Mouse (Mus musculus): ENCODE data around the gene Wfikkn1. TPM values are rescaled to one million over a fixed set of nuclear protein-coding genes. Genes with fewer than 3 reads are reported as not detected.
"Not testable (repeated sequence)": the region's sequence is repeated elsewhere in the genome, so short reads cannot be mapped to it uniquely, and the experiment has no call there.

Wfikkn1 gene
- polyA plus RNA-seq, 1 experiment from 2014 or later, result 0.34 TPM

DNA sequence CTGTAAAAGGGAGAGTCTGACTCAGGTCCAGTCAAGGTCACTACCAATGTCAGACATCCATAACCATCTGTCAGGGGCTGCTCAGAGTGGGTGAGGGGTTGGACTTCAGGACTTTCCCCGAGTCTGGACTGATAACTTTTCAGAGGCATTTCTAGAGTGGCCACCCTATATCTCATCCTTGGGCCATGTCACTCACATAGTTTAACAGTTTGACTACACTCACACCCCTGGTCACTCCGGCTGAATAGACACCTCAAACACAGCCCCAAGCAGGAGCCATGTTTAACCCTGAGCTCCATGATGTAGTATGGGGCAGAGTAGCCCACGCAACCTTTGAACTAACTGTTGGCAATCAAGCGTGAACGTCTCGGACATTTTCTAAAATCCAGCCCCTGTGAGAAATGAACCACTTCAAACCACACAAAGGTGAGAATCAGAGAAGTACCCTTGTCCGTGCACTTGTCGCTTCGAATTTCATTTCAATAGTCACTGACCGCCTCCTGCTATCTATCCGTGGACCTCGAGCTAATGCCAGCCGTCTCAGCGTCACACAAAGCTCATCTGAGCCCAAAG, 6.4 kb downstream of the Wfikkn1 start:
- H3K9ac ChIP-seq (ENCODE audit: low read depth, low read length), result peak overlapping the region; percentile 73
- peak overlapping the region; percentile 97 for H3K27ac ChIP-seq (ENCODE audit: low read depth, low read length)
- H3K9me3 ChIP-seq (ENCODE audit: control insufficient read depth, low read length), result no peaks in the 10 kb centered on the region
- ATAC-seq, result no peak
- no peaks in the 10 kb centered on the region for H3K27me3 ChIP-seq (replicated peaks; ENCODE audit: control insufficient read depth, insufficient read depth, low read length)
- WGBS, result 4% methylated on average over 14 of the region's 14 CpGs
- peak overlapping the region; percentile 94 for H3K4me2 ChIP-seq (ENCODE audit: low read length)
- H3K4me1 ChIP-seq (ENCODE audit: control insufficient read depth, insufficient read depth, low read depth, low read length), result peaks cover 21% of the 10 kb centered on the region
- peak overlapping the region; percentile 86 for H3K4me3 ChIP-seq (ENCODE audit: low read length)
- peaks cover 11% of the 10 kb centered on the region for H3K36me3 ChIP-seq (ENCODE audit: control insufficient read depth, insufficient read depth, low read length)

DNA sequence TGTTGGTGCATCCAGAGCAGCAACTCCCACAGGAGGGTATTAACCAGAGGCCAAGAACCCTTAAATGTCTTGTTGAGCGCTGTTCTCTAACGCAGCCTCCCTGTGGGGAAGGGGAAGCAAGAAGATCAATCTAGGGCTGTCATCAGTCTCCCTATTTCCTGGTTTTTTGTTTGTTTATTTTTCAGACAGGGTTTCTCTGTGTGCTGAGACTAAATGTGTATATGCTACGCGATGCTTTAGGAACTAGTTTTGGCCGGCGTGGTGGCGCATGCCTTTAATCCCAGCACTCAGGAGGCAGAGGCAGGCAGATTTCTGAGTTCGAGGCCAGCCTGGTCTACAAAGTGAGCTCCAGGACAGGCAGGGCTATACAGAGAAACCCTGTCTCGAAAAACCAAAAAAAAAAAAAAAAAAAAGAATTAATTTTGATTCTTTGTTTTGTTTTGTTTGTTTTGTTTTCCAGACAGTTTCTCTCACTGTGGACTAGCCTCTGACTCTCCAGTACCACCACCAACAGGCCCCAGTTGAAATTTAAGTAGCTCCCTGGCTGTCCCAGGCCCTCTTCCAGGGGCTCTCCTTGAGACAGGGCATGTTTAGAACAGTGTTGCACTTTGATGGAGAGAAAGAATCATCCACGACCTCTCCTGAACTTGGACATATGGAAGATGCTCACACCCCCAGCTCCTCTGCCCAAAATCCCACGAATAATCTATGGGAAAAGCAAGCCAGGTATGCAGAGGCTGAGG, 7.1 kb downstream of the Wfikkn1 start:
- 78% methylated on average over 11 of the region's 11 CpGs for WGBS
- Histone ChIP-seq H3K27me3 (replicated peaks; ENCODE audit: control insufficient read depth, insufficient read depth, low read length) (no peaks in the 10 kb centered on the region), H3K9me3 (ENCODE audit: control insufficient read depth, low read length) (no peaks in the 10 kb centered on the region), H3K4me2 (ENCODE audit: low read length) (peak overlapping the region; percentile 94), H3K4me1 (ENCODE audit: control insufficient read depth, insufficient read depth, low read depth, low read length) (peaks cover 25% of the 10 kb centered on the region), H3K4me3 (ENCODE audit: low read length) (peak overlapping the region; percentile 86), H3K27ac (ENCODE audit: low read depth, low read length) (peak overlapping the region; percentile 97), H3K9ac (ENCODE audit: low read depth, low read length) (peak overlapping the region; percentile 73), H3K36me3 (ENCODE audit: control insufficient read depth, insufficient read depth, low read length) (peaks cover 8% of the 10 kb centered on the region)
- no peak for ATAC-seq

DNA sequence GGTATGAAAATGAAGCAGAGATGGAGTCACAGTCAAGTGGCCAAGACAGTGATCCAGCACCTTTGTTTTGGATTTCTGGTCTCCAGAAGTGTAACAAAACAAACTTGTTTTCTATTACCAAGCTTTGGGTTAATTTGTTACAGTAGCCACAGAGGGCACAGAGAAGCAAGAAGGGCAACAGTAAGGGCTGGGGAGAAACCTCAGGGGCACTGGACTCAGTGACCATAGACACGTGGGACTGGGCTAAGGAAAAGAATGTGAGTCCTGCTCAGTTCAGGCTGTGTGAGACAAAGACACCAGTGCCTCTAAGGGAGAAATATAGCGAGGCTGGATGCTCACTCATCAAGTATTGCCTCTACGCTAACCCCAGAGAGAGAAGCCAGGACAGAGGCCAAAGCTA, 8.0 kb downstream of the Wfikkn1 start:
- WGBS, result 85% methylated on average over 3 of the region's 3 CpGs
- no peak overlapping the region for H3K9ac ChIP-seq (ENCODE audit: low read depth, low read length)
- no peaks in the 10 kb centered on the region for H3K27me3 ChIP-seq (replicated peaks; ENCODE audit: control insufficient read depth, insufficient read depth, low read length)
- no peaks in the 10 kb centered on the region for H3K36me3 ChIP-seq (ENCODE audit: control insufficient read depth, insufficient read depth, low read length)
- H3K4me3 ChIP-seq (ENCODE audit: low read length), result no peak overlapping the region
- no peak for ATAC-seq
- no peak overlapping the region for H3K4me2 ChIP-seq (ENCODE audit: low read length)
- H3K27ac ChIP-seq (ENCODE audit: low read depth, low read length), result no peak overlapping the region
- no peaks in the 10 kb centered on the region for H3K9me3 ChIP-seq (ENCODE audit: control insufficient read depth, low read length)
- H3K4me1 ChIP-seq (ENCODE audit: control insufficient read depth, insufficient read depth, low read depth, low read length), result peaks cover 30% of the 10 kb centered on the region

DNA sequence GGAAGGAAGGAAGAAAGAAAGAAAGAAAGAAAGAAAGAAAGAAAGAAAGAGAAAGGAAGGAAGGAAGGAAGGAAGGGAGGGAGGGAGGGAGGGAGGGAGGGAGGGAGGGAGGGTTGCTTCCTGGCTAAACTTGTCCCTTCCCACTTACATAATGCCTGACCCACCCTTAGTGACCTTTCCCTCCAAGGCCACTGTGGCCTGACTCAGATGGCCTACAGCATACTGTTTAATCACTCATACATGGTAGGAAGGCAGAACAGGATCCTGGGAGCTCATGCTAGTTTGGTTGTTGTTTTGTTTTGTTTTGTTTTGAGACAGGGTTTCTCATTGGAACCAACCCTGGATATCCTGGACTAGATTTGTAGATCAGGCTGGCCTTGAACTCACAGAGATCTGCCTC, 9.1 kb downstream of the Wfikkn1 start:
- not testable (repeated sequence) for H3K9me3 ChIP-seq (ENCODE audit: control insufficient read depth, low read length); H3K36me3 ChIP-seq (ENCODE audit: control insufficient read depth, insufficient read depth, low read length); H3K27ac ChIP-seq (ENCODE audit: low read depth, low read length); H3K27me3 ChIP-seq (replicated peaks; ENCODE audit: control insufficient read depth, insufficient read depth, low read length); ATAC-seq; H3K4me3 ChIP-seq (ENCODE audit: low read length); H3K4me2 ChIP-seq (ENCODE audit: low read length); H3K9ac ChIP-seq (ENCODE audit: low read depth, low read length)
- H3K4me1 ChIP-seq (ENCODE audit: control insufficient read depth, insufficient read depth, low read depth, low read length), result peaks cover 30% of the 10 kb centered on the region

DNA sequence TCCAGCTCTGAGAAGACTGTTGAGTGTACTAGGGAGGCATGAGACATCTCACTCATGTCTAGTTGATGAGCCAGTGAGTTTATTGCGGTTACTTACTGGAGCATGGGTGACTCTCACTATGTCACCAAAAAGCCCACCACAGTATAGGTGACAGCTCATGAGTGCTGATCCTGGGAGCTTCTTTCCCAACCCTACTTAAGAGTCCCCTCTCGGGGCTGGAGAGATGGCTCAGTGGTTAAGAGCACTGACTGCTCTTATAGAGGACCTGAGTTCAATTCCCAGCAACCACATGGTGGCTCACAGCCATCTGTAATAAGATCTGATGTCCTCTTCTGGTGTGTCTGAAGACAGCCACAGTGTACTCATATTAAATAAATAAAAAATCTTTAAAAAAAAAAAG, 10.7 kb downstream of the Wfikkn1 start:
- Histone ChIP-seq H3K4me3 (ENCODE audit: low read length) (no peak overlapping the region), H3K27me3 (replicated peaks; ENCODE audit: control insufficient read depth, insufficient read depth, low read length) (no peaks in the 10 kb centered on the region), H3K9ac (ENCODE audit: low read depth, low read length) (no peak overlapping the region), H3K4me2 (ENCODE audit: low read length) (no peak overlapping the region), H3K27ac (ENCODE audit: low read depth, low read length) (no peak overlapping the region), H3K36me3 (ENCODE audit: control insufficient read depth, insufficient read depth, low read length) (no peaks in the 10 kb centered on the region), H3K9me3 (ENCODE audit: control insufficient read depth, low read length) (no peaks in the 10 kb centered on the region), H3K4me1 (ENCODE audit: control insufficient read depth, insufficient read depth, low read depth, low read length) (peaks cover 25% of the 10 kb centered on the region)
- whole genome bisulfite sequencing, result 82% methylated on average over 2 of the region's 2 CpGs
- no peak for ATAC-seq

- no peak overlapping the region for H3K4me3 ChIP-seq (ENCODE audit: low read length)
- no peak overlapping the region for H3K4me2 ChIP-seq (ENCODE audit: low read length)
- no peak for ATAC-seq
- H3K9ac ChIP-seq (ENCODE audit: low read depth, low read length), result no peak overlapping the region
- no peaks in the 10 kb centered on the region for H3K36me3 ChIP-seq (ENCODE audit: control insufficient read depth, insufficient read depth, low read length)
- H3K4me1 ChIP-seq (ENCODE audit: control insufficient read depth, insufficient read depth, low read depth, low read length), result peaks cover 25% of the 10 kb centered on the region
- 85% methylated on average over 8 of the region's 8 CpGs for WGBS
- H3K27me3 ChIP-seq (replicated peaks; ENCODE audit: control insufficient read depth, insufficient read depth, low read length), result no peaks in the 10 kb centered on the region
- no peaks in the 10 kb centered on the region for H3K9me3 ChIP-seq (ENCODE audit: control insufficient read depth, low read length)
- H3K27ac ChIP-seq (ENCODE audit: low read depth, low read length), result no peak overlapping the region
Measured at GRCm38 (mm10) chr17:25869498-25869897, 11.2 kb downstream of the Wfikkn1 start.

- WGBS, result under 1% methylated on average over 23 of the region's 24 CpGs
Measured at GRCm38 (mm10) chr17:25868601-25869191, 12.0 kb downstream of the Wfikkn1 start, which contains the start of gene Mcrip2. Gene Mcrip2, minus strand, starts transcription at chr17:25868764.

DNA sequence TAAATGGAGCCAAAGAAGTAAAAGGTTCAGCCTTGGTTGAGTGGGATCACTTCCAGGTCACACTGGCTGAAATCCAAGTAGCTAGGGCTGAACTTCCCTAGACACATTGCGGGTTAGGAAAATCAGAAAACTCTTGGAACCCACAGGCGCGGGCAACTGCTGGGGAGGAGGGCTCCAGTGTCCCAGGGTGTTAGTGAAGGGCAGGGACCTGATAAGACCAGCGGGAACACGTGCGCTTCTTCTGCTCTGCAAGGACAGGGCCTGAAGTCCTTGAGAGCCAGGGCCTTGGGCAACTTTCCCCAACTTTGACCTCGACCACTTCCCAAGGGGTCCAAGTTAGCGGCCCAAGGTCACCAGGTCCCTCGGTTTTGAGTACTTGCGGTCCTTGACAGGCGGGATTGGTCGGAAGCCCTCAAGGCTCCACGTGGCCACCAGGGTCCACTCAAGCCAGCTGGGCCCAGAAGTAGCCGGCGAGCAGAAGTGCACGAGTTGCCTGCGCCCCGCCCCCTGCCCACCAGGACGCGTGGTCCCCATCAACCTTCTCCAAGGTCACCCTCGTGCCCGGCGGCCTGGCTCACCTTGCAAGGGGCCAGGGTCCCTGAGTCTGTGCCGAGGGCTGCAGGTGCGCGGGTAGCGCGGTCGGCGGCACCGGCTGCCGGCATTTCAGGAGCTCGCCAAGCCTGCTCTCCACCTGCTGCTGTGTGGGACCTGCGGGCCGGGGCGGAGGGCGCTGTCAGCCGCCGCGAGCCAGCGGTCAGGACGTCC, 12.6 kb downstream of the Wfikkn1 start:
- WGBS, result 2% methylated on average over 41 of the region's 42 CpGs
- peak overlapping the region; percentile 77 for H3K27ac ChIP-seq (ENCODE audit: low read depth, low read length)
- ATAC-seq, result no peak; the same call in 1 of the 2 replicates

More at GRCm38 (mm10) chr17:25868601-25869191, 12.0 kb downstream of the Wfikkn1 start, which contains the start of gene Mcrip2:
- Histone ChIP-seq H3K4me2 (ENCODE audit: low read length) (peak within 1 kb of the TSS; percentile 96), H3K9me3 (ENCODE audit: control insufficient read depth, low read length) (no peaks in the 10 kb centered on the region), H3K36me3 (ENCODE audit: control insufficient read depth, insufficient read depth, low read length) (no peaks in the 10 kb centered on the region), H3K4me3 (ENCODE audit: low read length) (peak within 1 kb of the TSS; percentile 97), H3K4me1 (ENCODE audit: control insufficient read depth, insufficient read depth, low read depth, low read length) (peaks cover 18% of the 10 kb centered on the region), H3K27ac (ENCODE audit: low read depth, low read length) (peak within 1 kb of the TSS; percentile 77), H3K9ac (ENCODE audit: low read depth, low read length) (peak within 1 kb of the TSS; percentile 87), H3K27me3 (replicated peaks; ENCODE audit: control insufficient read depth, insufficient read depth, low read length) (no peaks in the 10 kb centered on the region)
- peak; percentile 91 for ATAC-seq

DNA sequence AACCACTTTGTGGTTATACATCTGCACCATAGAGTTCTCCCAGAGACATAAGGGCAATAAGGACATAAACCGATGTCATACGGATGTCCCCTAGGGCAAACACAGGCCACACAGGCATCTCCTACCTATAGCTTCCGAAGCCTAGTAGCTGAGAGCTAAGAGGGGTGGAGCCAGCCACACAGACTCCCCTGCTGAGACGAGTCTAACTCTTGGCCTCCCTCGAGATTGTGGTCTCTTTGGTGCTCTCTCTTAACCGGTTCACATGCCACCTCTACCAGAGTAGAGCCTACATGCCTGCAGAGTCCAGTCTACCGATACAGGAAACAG, 13.2 kb downstream of the Wfikkn1 start:
- Histone ChIP-seq H3K9ac (ENCODE audit: low read depth, low read length) (peak overlapping the region; percentile 87), H3K36me3 (ENCODE audit: control insufficient read depth, insufficient read depth, low read length) (no peaks in the 10 kb centered on the region), H3K4me2 (ENCODE audit: low read length) (peak overlapping the region; percentile 96), H3K4me3 (ENCODE audit: low read length) (peak overlapping the region; percentile 97), H3K27me3 (replicated peaks; ENCODE audit: control insufficient read depth, insufficient read depth, low read length) (no peaks in the 10 kb centered on the region), H3K4me1 (ENCODE audit: control insufficient read depth, insufficient read depth, low read depth, low read length) (peaks cover 18% of the 10 kb centered on the region), H3K27ac (ENCODE audit: low read depth, low read length) (no peak overlapping the region), H3K9me3 (ENCODE audit: control insufficient read depth, low read length) (no peaks in the 10 kb centered on the region)
- 20% methylated on average over 7 of the region's 7 CpGs for WGBS
- ATAC-seq, result no peak

More for the DNA sequence above, 12.6 kb downstream of the Wfikkn1 start:
- Histone ChIP-seq H3K4me3 (ENCODE audit: low read length) (peak overlapping the region; percentile 97), H3K4me2 (ENCODE audit: low read length) (peak overlapping the region; percentile 96), H3K9me3 (ENCODE audit: control insufficient read depth, low read length) (no peaks in the 10 kb centered on the region), H3K36me3 (ENCODE audit: control insufficient read depth, insufficient read depth, low read length) (no peaks in the 10 kb centered on the region), H3K27me3 (replicated peaks; ENCODE audit: control insufficient read depth, insufficient read depth, low read length) (no peaks in the 10 kb centered on the region), H3K4me1 (ENCODE audit: control insufficient read depth, insufficient read depth, low read depth, low read length) (peaks cover 18% of the 10 kb centered on the region), H3K9ac (ENCODE audit: low read depth, low read length) (peak overlapping the region; percentile 87)
